ENCODE assay signal across 22 mouse cellular contexts in the genomic region with DNA sequence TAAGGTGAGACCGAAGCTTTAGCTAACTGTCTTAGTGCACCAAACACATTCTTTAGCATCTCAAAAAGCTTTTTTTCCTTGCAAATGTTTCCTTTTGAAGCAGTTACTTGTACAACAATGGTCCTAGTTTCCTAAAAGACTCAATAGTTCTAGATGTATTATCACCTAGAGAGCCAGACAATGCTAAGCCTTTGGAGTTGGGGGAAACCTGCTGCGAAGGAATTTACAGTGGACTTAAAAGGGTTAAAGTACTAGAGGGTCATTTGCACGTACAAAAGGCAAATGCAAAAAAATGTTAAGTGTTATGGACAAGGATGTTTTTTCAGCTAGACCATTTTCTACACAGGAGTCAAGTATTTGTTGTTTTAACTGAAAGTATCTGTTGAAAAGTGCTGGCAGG. TPM values are rescaled to one million over a fixed set of nuclear protein-coding genes. Genes with fewer than 3 reads are reported as not detected.
"Had no signal": no experiment of that assay in that cellular context is flagged by ENCODE, and none has a peak within 500 bp of the region (broad histone marks: within the 10 kb centered on the region; RNA-seq: fewer than 3 reads in every experiment).

No protein-coding gene starts in this region.

- H3K4me2 ChIP-seq: neural tube, embryonic 15.5 days; stomach, embryonic 15.5 days had no signal

- H3K9me3 ChIP-seq: neural tube, embryonic 15.5 days; stomach, embryonic 15.5 days had no signal

- H3K27ac ChIP-seq: neural tube, embryonic 15.5 days; stomach, embryonic 15.5 days; stomach, postnatal 0 days had no signal

- H3K4me3 ChIP-seq: neural tube, embryonic 15.5 days; stomach, embryonic 15.5 days had no signal

- DNase-seq: retina, postnatal 1 day; right cerebral cortex, adult 18-20 months; right cerebral cortex, postnatal 14 days; right cerebral cortex, postnatal 25 days; right cerebral cortex, postnatal 4 days; spleen, adult 18-20 months; thymus, adult 18-20 months; thymus, adult 2 months; thymus, postnatal 14 days; thymus, postnatal 25 days; thymus, postnatal 36 days; thymus, postnatal 4 days had no signal

- H3K27me3 ChIP-seq: neural tube, embryonic 15.5 days; stomach, embryonic 15.5 days had no signal

- H3K36me3 ChIP-seq: neural tube, embryonic 15.5 days; stomach, embryonic 15.5 days had no signal

- H3K4me1 ChIP-seq: neural tube, embryonic 15.5 days; stomach, embryonic 15.5 days had no signal

- H3K9ac ChIP-seq: neural tube, embryonic 15.5 days; stomach, embryonic 15.5 days had no signal

RNA-seq across cellular contexts. Expression of gene Gm26992, which starts 50.5 kb away (rescaled TPM):
- total RNA-seq: neutrophil, adult 5-6 weeks had no signal
- polyA plus RNA-seq: neural tube, embryonic 14.5 days; neural tube, embryonic 15.5 days; small intestine, adult 2 months; spleen, adult 2 months; stomach, embryonic 14.5 days; stomach, embryonic 15.5 days; stomach, embryonic 16.5 days; stomach, postnatal 0 days; thymus, postnatal 0 days had no signal

RNA-seq across cellular contexts. Expression of gene Tsx, which starts 58.1 kb away (rescaled TPM):
- total RNA-seq: neutrophil, adult 5-6 weeks had no signal
- polyA plus RNA-seq: spleen, adult 2 months; stomach, postnatal 0 days had no signal
